Mouse (Mus musculus): ENCODE measurements around the gene Abca3. TPM values are rescaled to one million over a fixed set of nuclear protein-coding genes. Genes with fewer than 3 reads are reported as not detected.

Gene Abca3
- polyA plus RNA-seq, 1 experiment from 2014 or later: 33.0 TPM

GRCm38 (mm10) chr17:24442107-24442506 lies 90.4 kb downstream of the Abca3 start:
- 92% methylated on average over 14 of the region's 14 CpGs for WGBS
- no peaks in the 10 kb centered on the region for H3K9me3 ChIP-seq (ENCODE audit: control insufficient read depth, low read length)
- H3K4me1 ChIP-seq (ENCODE audit: control insufficient read depth, insufficient read depth, low read length): no peaks in the 10 kb centered on the region
- ATAC-seq (ENCODE audit: low read depth): no peak
- H3K4me2 ChIP-seq (ENCODE audit: low read depth, low read length): no peak overlapping the region
- H3K36me3 ChIP-seq (ENCODE audit: control insufficient read depth, insufficient read depth, low read length): peaks cover 62% of the 10 kb centered on the region
- no peak overlapping the region for H3K9ac ChIP-seq (replicated peaks; ENCODE audit: low read depth, low read length)
- H3K27ac ChIP-seq (ENCODE audit: low read depth, low read length): no peak overlapping the region
- H3K4me3 ChIP-seq (ENCODE audit: low read depth, low read length): no peak overlapping the region
- H3K27me3 ChIP-seq (ENCODE audit: control insufficient read depth, insufficient read depth, low read length): no peaks in the 10 kb centered on the region

GRCm38 (mm10) chr17:24442632-24443155 lies 90.9 kb downstream of the Abca3 start, which contains the start of gene Dnase1l2:
Dnase1l2 (minus strand) TSS chr17:24443105.
- no peak within 1 kb of the TSS for H3K4me3 ChIP-seq (ENCODE audit: low read depth, low read length)
- no peaks in the 10 kb centered on the region for H3K4me1 ChIP-seq (ENCODE audit: control insufficient read depth, insufficient read depth, low read length)
- ATAC-seq (ENCODE audit: low read depth): no peak
- no peaks in the 10 kb centered on the region for H3K27me3 ChIP-seq (ENCODE audit: control insufficient read depth, insufficient read depth, low read length)
- WGBS: 79% methylated on average over 7 of the region's 7 CpGs
- no peak within 1 kb of the TSS for H3K4me2 ChIP-seq (ENCODE audit: low read depth, low read length)
- no peak within 1 kb of the TSS for H3K9ac ChIP-seq (replicated peaks; ENCODE audit: low read depth, low read length)
- no peak within 1 kb of the TSS for H3K27ac ChIP-seq (ENCODE audit: low read depth, low read length)
- no peaks in the 10 kb centered on the region for H3K9me3 ChIP-seq (ENCODE audit: control insufficient read depth, low read length)
- peaks cover 67% of the 10 kb centered on the region for H3K36me3 ChIP-seq (ENCODE audit: control insufficient read depth, insufficient read depth, low read length)

- WGBS: 95% methylated on average over 4 of the region's 4 CpGs
- ATAC-seq (ENCODE audit: low read depth): no peak
- no peaks in the 10 kb centered on the region for H3K4me1 ChIP-seq (ENCODE audit: control insufficient read depth, insufficient read depth, low read length)
- H3K9ac ChIP-seq (replicated peaks; ENCODE audit: low read depth, low read length): no peak overlapping the region
- no peak overlapping the region for H3K4me3 ChIP-seq (ENCODE audit: low read depth, low read length)
- H3K27ac ChIP-seq (ENCODE audit: low read depth, low read length): no peak overlapping the region
- no peaks in the 10 kb centered on the region for H3K27me3 ChIP-seq (ENCODE audit: control insufficient read depth, insufficient read depth, low read length)
- H3K4me2 ChIP-seq (ENCODE audit: low read depth, low read length): no peak overlapping the region
- no peaks in the 10 kb centered on the region for H3K9me3 ChIP-seq (ENCODE audit: control insufficient read depth, low read length)
- peaks cover 71% of the 10 kb centered on the region for H3K36me3 ChIP-seq (ENCODE audit: control insufficient read depth, insufficient read depth, low read length)
Observed at GRCm38 (mm10) chr17:24443409-24443808, 91.7 kb downstream of the Abca3 start.

GRCm38 (mm10) chr17:24446590-24446989 lies 94.8 kb downstream of the Abca3 start:
- no peak for ATAC-seq (ENCODE audit: low read depth)
- H3K27ac ChIP-seq (ENCODE audit: low read depth, low read length): no peak overlapping the region
- WGBS: 95% methylated on average over 8 of the region's 8 CpGs

GRCm38 (mm10) chr17:24449507-24449906 lies 97.8 kb downstream of the Abca3 start:
- no peak overlapping the region for H3K4me2 ChIP-seq (ENCODE audit: low read depth, low read length)
- peaks cover 11% of the 10 kb centered on the region for H3K4me1 ChIP-seq (ENCODE audit: control insufficient read depth, insufficient read depth, low read length)
- 95% methylated on average over 6 of the region's 6 CpGs for WGBS
- H3K9me3 ChIP-seq (ENCODE audit: control insufficient read depth, low read length): no peaks in the 10 kb centered on the region
- H3K27me3 ChIP-seq (ENCODE audit: control insufficient read depth, insufficient read depth, low read length): no peaks in the 10 kb centered on the region
- H3K36me3 ChIP-seq (ENCODE audit: control insufficient read depth, insufficient read depth, low read length): peaks cover 58% of the 10 kb centered on the region
- H3K4me3 ChIP-seq (ENCODE audit: low read depth, low read length): no peak overlapping the region
- H3K9ac ChIP-seq (replicated peaks; ENCODE audit: low read depth, low read length): no peak overlapping the region
- no peak overlapping the region for H3K27ac ChIP-seq (ENCODE audit: low read depth, low read length)
- ATAC-seq (ENCODE audit: low read depth): no peak

More at GRCm38 (mm10) chr17:24446590-24446989, 94.8 kb downstream of the Abca3 start:
- peaks cover 75% of the 10 kb centered on the region for H3K36me3 ChIP-seq (ENCODE audit: control insufficient read depth, insufficient read depth, low read length)
- no peaks in the 10 kb centered on the region for H3K4me1 ChIP-seq (ENCODE audit: control insufficient read depth, insufficient read depth, low read length)
- no peak overlapping the region for H3K4me3 ChIP-seq (ENCODE audit: low read depth, low read length)
- no peaks in the 10 kb centered on the region for H3K27me3 ChIP-seq (ENCODE audit: control insufficient read depth, insufficient read depth, low read length)
- H3K9ac ChIP-seq (replicated peaks; ENCODE audit: low read depth, low read length): no peak overlapping the region
- H3K9me3 ChIP-seq (ENCODE audit: control insufficient read depth, low read length): no peaks in the 10 kb centered on the region
- H3K4me2 ChIP-seq (ENCODE audit: low read depth, low read length): no peak overlapping the region

- Histone ChIP-seq H3K9ac (replicated peaks; ENCODE audit: low read depth, low read length) (no peak overlapping the region), H3K4me1 (ENCODE audit: control insufficient read depth, insufficient read depth, low read length) (peaks cover 11% of the 10 kb centered on the region), H3K27ac (ENCODE audit: low read depth, low read length) (no peak overlapping the region), H3K4me2 (ENCODE audit: low read depth, low read length) (no peak overlapping the region), H3K27me3 (ENCODE audit: control insufficient read depth, insufficient read depth, low read length) (no peaks in the 10 kb centered on the region), H3K9me3 (ENCODE audit: control insufficient read depth, low read length) (no peaks in the 10 kb centered on the region), H3K36me3 (ENCODE audit: control insufficient read depth, insufficient read depth, low read length) (peaks cover 43% of the 10 kb centered on the region), H3K4me3 (ENCODE audit: low read depth, low read length) (no peak overlapping the region)
- 94% methylated on average over 6 of the region's 6 CpGs for WGBS
- no peak for ATAC-seq (ENCODE audit: low read depth)
Observed at GRCm38 (mm10) chr17:24451220-24451619, 99.5 kb downstream of the Abca3 start.

GRCm38 (mm10) chr17:24453372-24453771 lies 101.6 kb downstream of the Abca3 start:
- H3K4me1 ChIP-seq (ENCODE audit: control insufficient read depth, insufficient read depth, low read length): peaks cover 11% of the 10 kb centered on the region
- no peak overlapping the region for H3K27ac ChIP-seq (ENCODE audit: low read depth, low read length)
- 93% methylated on average over 2 of the region's 2 CpGs for WGBS
- no peak for ATAC-seq (ENCODE audit: low read depth)
- H3K4me2 ChIP-seq (ENCODE audit: low read depth, low read length): no peak overlapping the region; the same call in 1 of the 2 replicates
- no peak overlapping the region for H3K9ac ChIP-seq (replicated peaks; ENCODE audit: low read depth, low read length)
- H3K4me3 ChIP-seq (ENCODE audit: low read depth, low read length): no peak overlapping the region
- no peaks in the 10 kb centered on the region for H3K27me3 ChIP-seq (ENCODE audit: control insufficient read depth, insufficient read depth, low read length)
- H3K36me3 ChIP-seq (ENCODE audit: control insufficient read depth, insufficient read depth, low read length): peaks cover 24% of the 10 kb centered on the region
- H3K9me3 ChIP-seq (ENCODE audit: control insufficient read depth, low read length): no peaks in the 10 kb centered on the region

GRCm38 (mm10) chr17:24454218-24454755 lies 102.5 kb downstream of the Abca3 start:
- no peaks in the 10 kb centered on the region for H3K9me3 ChIP-seq (ENCODE audit: control insufficient read depth, low read length)
- H3K9ac ChIP-seq (replicated peaks; ENCODE audit: low read depth, low read length): peak overlapping the region; percentile 92
- H3K4me3 ChIP-seq (ENCODE audit: low read depth, low read length): peak overlapping the region; percentile 91
- peaks cover 20% of the 10 kb centered on the region for H3K36me3 ChIP-seq (ENCODE audit: control insufficient read depth, insufficient read depth, low read length)
- ATAC-seq (ENCODE audit: low read depth): no peak
- no peaks in the 10 kb centered on the region for H3K27me3 ChIP-seq (ENCODE audit: control insufficient read depth, insufficient read depth, low read length)
- H3K4me1 ChIP-seq (ENCODE audit: control insufficient read depth, insufficient read depth, low read length): peaks cover 11% of the 10 kb centered on the region
- H3K4me2 ChIP-seq (ENCODE audit: low read depth, low read length): peak overlapping the region; percentile 53
- 9% methylated on average over 14 of the region's 14 CpGs for WGBS
- H3K27ac ChIP-seq (ENCODE audit: low read depth, low read length): peak overlapping the region; percentile 95

GRCm38 (mm10) chr17:24454756-24455522 lies 103.2 kb downstream of the Abca3 start:
- WGBS: under 1% methylated on average over 58 of the region's 67 CpGs
- ATAC-seq (ENCODE audit: low read depth): peak; percentile 94
- peak overlapping the region; percentile 91 for H3K4me3 ChIP-seq (ENCODE audit: low read depth, low read length)
- no peaks in the 10 kb centered on the region for H3K27me3 ChIP-seq (ENCODE audit: control insufficient read depth, insufficient read depth, low read length)
- H3K9ac ChIP-seq (replicated peaks; ENCODE audit: low read depth, low read length): peak overlapping the region; percentile 92
- H3K36me3 ChIP-seq (ENCODE audit: control insufficient read depth, insufficient read depth, low read length): peaks cover 13% of the 10 kb centered on the region
- no peaks in the 10 kb centered on the region for H3K9me3 ChIP-seq (ENCODE audit: control insufficient read depth, low read length)
- peaks cover 11% of the 10 kb centered on the region for H3K4me1 ChIP-seq (ENCODE audit: control insufficient read depth, insufficient read depth, low read length)
- H3K4me2 ChIP-seq (ENCODE audit: low read depth, low read length): peak overlapping the region; percentile 53
- peak overlapping the region; percentile 95 for H3K27ac ChIP-seq (ENCODE audit: low read depth, low read length)
